Mouse (Mus musculus) cerebellum, adult (tissue): ENCODE measurements around the gene Map3k12.

Experiments
- ATAC-seq: cut with Nextera tagmentation; 2 replicates; pipeline ENCODE4 v1.9.2; 2017; ENCODE audit warnings: mild to moderate bottlenecking, moderate library complexity, mixed read lengths; ENCODE audit not compliant: insufficient number of reproducible peaks, low FRiP score, low TSS enrichment

The Map3k12 gene

GRCm38 (mm10) chr15:102516728-102517404, at the start of gene Map3k12:
Gene Map3k12, minus strand, starts transcription at chr15:102517064.
- ATAC-seq = peak; percentile 11; the same call in 1 of the 2 replicates

- ATAC-seq = peak; percentile 49; the same call in 1 of the 2 replicates
These were observed 46.8 kb upstream of the Map3k12 start for GRCm38 (mm10) chr15:102563681-102564080.

GRCm38 (mm10) chr15:102563061-102563460, 46.2 kb upstream of the Map3k12 start:
- no peak for ATAC-seq

GRCm38 (mm10) chr15:102562491-102562890, 45.6 kb upstream of the Map3k12 start:
- no peak for ATAC-seq

- ATAC-seq = peak; percentile 66; the same call in 1 of the 2 replicates
These were observed 40.7 kb upstream of the Map3k12 start for GRCm38 (mm10) chr15:102557580-102557979.

GRCm38 (mm10) chr15:102555581-102555980, 38.7 kb upstream of the Map3k12 start:
- ATAC-seq = no peak

- no peak for ATAC-seq
These were observed 35.7 kb upstream of the Map3k12 start for GRCm38 (mm10) chr15:102552599-102552998.

GRCm38 (mm10) chr15:102547478-102547877, 30.6 kb upstream of the Map3k12 start:
- peak; percentile 62 for ATAC-seq

- peak; percentile 79 for ATAC-seq
These were observed 30.0 kb upstream of the Map3k12 start for GRCm38 (mm10) chr15:102546677-102547427.

- ATAC-seq = no peak
These were observed 29.4 kb upstream of the Map3k12 start for GRCm38 (mm10) chr15:102546246-102546645.

- peak; percentile 85 for ATAC-seq
These were observed 27.9 kb upstream of the Map3k12 start for GRCm38 (mm10) chr15:102544801-102545200.

GRCm38 (mm10) chr15:102533926-102534325, 17.1 kb upstream of the Map3k12 start:
- ATAC-seq = no peak

GRCm38 (mm10) chr15:102532106-102532900, 15.4 kb upstream of the Map3k12 start:
- ATAC-seq = peak; percentile 82

- ATAC-seq = no peak
These were observed 14.7 kb upstream of the Map3k12 start for GRCm38 (mm10) chr15:102531586-102531985.

- no peak for ATAC-seq
These were observed 13.7 kb upstream of the Map3k12 start for GRCm38 (mm10) chr15:102530566-102530965.

- ATAC-seq = no peak
These were observed 11.5 kb upstream of the Map3k12 start for GRCm38 (mm10) chr15:102528396-102528795.

GRCm38 (mm10) chr15:102527936-102528335, 11.1 kb upstream of the Map3k12 start:
- no peak for ATAC-seq

GRCm38 (mm10) chr15:102526111-102527002, 9.5 kb upstream of the Map3k12 start:
- ATAC-seq = no peak

GRCm38 (mm10) chr15:102524892-102525485, 8.1 kb upstream of the Map3k12 start, which contains the start of gene Npff:
Gene Npff, minus strand, starts transcription at chr15:102524942.
- ATAC-seq = 0 out of 2 replicates have a peak, but pooled peaks have one; percentile 40
